Mouse (Mus musculus) cerebellum, adult 2 months (tissue): ENCODE results near the gene Ptpn3.

Experiments used
- CTCF ChIP-seq: fragments of 200-500 bp; IDR thresholded peaks from 2 replicates; pipeline ENCODE4 v1.5.1; 2011; ENCODE audit warnings: low read depth, mild to moderate bottlenecking, control low read depth, low read length, moderate library complexity, borderline replicate concordance; ENCODE audit not compliant: insufficient read depth
- POLR2A ChIP-seq: fragments of 200-500 bp; IDR thresholded peaks from 2 replicates; pipeline ENCODE4 v1.6.1; 2011; ENCODE audit warnings: low read length, control low read depth, borderline replicate concordance; ENCODE audit not compliant: insufficient read depth

DNA sequence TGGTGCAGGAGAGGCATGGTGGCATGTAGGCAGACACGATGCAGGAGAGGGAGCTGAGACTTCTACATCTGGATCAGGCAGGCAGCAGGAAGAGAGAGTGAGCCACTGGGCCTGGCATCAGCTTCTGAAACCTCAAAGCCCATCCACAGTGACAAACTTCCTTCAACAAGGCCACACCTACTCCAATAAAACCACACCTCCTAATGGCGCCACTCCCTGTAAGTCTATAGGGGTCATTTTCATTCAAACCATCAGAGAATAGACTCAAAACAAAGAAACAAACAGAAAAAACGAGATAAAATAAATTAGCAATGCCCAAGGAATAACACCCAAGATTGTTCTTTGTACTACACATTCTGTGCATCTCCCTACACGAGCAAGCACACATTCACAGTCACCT, 122.8 kb downstream of the Ptpn3 start:
- TF ChIP-seq CTCF = no peak
- no peak for TF ChIP-seq POLR2A
